Mouse (Mus musculus) heart, embryonic 10.5 days (tissue): ENCODE measurements at regions not wholly inside any gene's neighbourhood (a gene's known extent, or its start where the extent isn't known, plus 50 kb on each side); places are given as distances from the start of the nearest gene placed in this dataset.

ENCODE experiments used
- DNase-seq: peaks from one replicate; pipeline ENCODE4 v3.0.0-alpha.2; 2017; ENCODE audit warnings: low spot score
- H3K27ac ChIP-seq: fragments of 300-500 bp; sonication (generic); 2 replicates; pipeline ENCODE4 v1.5.1; 2016; ENCODE audit warnings: mild to moderate bottlenecking
- H3K27me3 ChIP-seq: fragments of 300-500 bp; sonication (generic); 2 replicates; pipeline ENCODE4 v1.6.1; 2016; ENCODE audit warnings: mild to moderate bottlenecking; ENCODE audit not compliant: poor library complexity, insufficient read depth, severe bottlenecking
- H3K36me3 ChIP-seq: fragments of 300-500 bp; sonication (generic); 2 replicates; pipeline ENCODE4 v1.6.1; 2016; ENCODE audit warnings: mild to moderate bottlenecking, moderate library complexity
- H3K4me1 ChIP-seq: fragments of 300-500 bp; sonication (generic); 2 replicates; pipeline ENCODE4 v1.6.1; 2016; ENCODE audit warnings: mild to moderate bottlenecking
- H3K4me3 ChIP-seq: fragments of 300-500 bp; sonication (generic); 2 replicates; pipeline ENCODE4 v1.5.1; 2016; ENCODE audit warnings: mild to moderate bottlenecking, moderate library complexity
- H3K9me3 ChIP-seq: fragments of 300-500 bp; sonication (generic); 2 replicates; pipeline ENCODE4 v1.6.1; 2016; ENCODE audit warnings: mild to moderate bottlenecking, moderate library complexity
- WGBS: fragments of 180-500 bp; shearing (Covaris S2); methylation state at CpG from one replicate; pipeline ENCODE4 v1.1.7; 2016; 5-methylcytosine and 5-hydroxymethylcytosine counted together

DNA sequence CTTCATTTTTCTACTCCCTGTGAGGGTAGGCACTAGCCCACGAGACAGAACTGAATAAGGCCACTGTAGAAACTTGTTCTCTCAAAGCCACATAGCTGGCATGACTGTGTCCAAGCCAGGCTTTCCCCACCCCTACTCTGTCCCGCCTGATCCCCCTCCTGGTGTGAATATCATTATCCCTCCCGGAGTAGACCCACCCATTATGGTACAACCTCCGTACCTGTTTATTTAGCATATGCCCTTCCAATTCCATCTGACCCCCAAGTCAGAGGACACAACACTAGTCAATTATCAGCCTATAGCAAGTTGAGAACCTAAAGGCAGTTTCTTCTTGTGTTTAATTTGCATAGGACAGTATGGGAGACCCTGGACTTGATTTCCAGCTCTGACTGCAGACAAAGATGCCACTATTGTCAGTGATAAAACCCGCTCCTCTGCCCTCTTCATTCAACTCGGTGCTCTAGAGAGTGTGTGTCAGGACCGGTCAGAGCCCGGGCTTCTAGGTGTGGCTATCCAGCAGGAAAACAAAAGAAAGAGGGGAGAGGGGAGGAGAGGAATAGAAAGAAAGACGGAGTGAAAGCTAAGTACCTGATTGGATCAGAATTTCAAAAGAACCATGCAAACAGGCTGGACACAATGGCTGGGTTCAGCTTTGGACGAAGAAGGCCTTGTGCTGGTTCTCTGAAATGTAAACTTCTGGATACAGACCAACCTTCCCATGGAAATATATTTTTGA is 115.1 kb upstream of the Med13l start:
- H3K36me3 ChIP-seq: no peaks in the 10 kb centered on the region
- peaks cover 16% of the 10 kb centered on the region for H3K27me3 ChIP-seq
- no peaks in the 10 kb centered on the region for H3K9me3 ChIP-seq
- no peak overlapping the region for H3K27ac ChIP-seq
- no peak overlapping the region for H3K4me3 ChIP-seq
- 35% methylated on average over 10 of the region's 10 CpGs for WGBS
- H3K4me1 ChIP-seq: peaks cover 19% of the 10 kb centered on the region
- no peak for DNase-seq

DNA sequence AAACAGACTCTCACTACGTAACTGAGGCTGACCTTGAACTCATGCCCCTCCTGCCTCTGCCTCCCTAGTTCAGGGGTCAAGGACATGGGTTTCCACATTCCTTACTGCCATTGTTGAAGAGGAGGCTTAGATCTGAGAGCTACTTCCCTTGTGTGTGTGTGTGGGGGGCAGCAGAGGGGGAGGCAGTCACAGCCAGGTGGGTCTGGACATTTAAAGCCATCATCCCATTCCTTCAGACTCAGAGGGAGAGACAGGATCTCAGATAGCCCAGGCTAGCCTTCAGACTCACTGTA is 114.5 kb upstream of the Med13l start:
- Histone ChIP-seq H3K27me3 (peaks cover 14% of the 10 kb centered on the region), H3K4me3 (no peak overlapping the region), H3K4me1 (peaks cover 19% of the 10 kb centered on the region), H3K36me3 (no peaks in the 10 kb centered on the region), H3K9me3 (no peaks in the 10 kb centered on the region), H3K27ac (no peak overlapping the region)
- WGBS: 92% methylated on average over 1 of the region's 1 CpGs
- no peak for DNase-seq

DNA sequence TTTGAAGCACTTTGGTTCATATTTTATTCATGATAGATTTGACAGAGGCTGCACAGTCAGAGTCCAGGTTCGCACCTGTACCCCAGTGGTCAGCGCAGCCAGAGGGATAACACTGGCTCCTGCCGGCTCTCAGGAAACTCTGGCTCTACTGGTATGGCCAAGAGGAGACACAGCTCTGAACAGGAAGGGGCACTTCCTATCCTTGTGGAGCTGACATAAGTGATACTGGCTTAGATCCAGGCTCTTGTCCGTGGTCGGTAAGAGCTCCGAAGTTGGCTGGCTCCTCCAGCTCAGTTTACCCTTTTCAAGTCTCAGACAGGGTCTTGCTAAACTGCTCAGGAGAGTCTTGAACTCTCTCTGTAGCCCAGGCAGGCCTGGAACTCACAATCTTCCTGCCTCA is 113.6 kb upstream of the Med13l start:
- 65% methylated on average over 6 of the region's 6 CpGs for WGBS
- Histone ChIP-seq H3K4me1 (peaks cover 19% of the 10 kb centered on the region), H3K27me3 (peaks cover 14% of the 10 kb centered on the region), H3K27ac (peak overlapping the region; percentile 16; the same call in 1 of the 2 replicates), H3K36me3 (no peaks in the 10 kb centered on the region), H3K9me3 (no peaks in the 10 kb centered on the region), H3K4me3 (no peak overlapping the region)
- DNase-seq: no peak

DNA sequence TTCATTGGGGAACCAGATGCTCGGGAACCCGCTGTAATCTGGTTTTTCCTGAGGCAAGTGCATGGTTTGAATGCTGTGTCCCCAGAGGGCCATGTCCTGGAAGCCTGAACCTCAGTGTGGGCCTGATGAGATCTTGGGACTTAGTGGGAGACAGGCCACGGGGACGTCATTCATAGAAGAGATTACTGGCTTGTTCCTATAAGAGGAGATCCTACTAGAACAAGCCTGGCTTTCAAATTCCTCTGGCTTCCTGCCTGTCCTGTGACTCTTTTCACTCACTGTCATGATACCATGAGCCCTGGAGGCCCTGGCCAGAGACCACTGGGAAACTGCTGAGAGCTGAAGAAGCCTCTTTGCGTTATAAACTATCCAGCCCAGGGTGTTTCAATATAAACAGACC is 113.1 kb upstream of the Med13l start:
- Histone ChIP-seq H3K9me3 (no peaks in the 10 kb centered on the region), H3K4me3 (no peak overlapping the region), H3K4me1 (peaks cover 19% of the 10 kb centered on the region), H3K27ac (peak overlapping the region; percentile 16; the same call in 1 of the 2 replicates), H3K36me3 (no peaks in the 10 kb centered on the region), H3K27me3 (peaks cover 14% of the 10 kb centered on the region)
- DNase-seq: no peak
- WGBS: 47% methylated on average over 5 of the region's 5 CpGs

DNA sequence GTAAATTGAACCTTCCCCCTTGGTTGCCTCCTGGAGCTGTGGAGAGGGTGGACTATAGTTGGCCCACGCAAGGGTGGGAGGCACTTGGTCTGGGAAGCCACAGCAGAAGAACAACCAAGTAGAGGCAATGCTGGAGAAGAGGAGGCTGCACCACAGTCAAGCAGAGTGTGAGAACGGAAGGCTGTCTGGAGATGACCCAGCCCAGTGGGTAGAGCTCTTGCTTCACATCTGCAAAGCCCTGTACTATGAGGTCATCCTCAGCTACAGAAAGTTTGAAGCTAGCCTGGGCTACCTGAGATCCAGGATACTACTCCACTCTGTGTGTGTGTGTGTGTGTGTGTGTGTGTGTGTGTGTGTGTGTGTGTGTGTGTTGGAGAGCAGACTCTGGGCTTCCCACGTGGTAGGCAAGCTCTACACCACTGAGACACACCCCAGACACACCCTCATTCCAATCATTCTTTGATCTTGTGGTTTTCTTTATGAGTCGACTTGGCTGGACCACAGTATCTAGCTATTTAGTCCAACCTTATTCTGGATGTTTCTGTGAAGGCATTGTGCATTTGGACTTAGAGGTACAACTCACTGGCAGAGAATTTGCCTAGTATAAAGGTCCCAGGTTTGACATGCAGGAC is 111.5 kb upstream of the Med13l start:
- H3K36me3 ChIP-seq: no peaks in the 10 kb centered on the region
- WGBS: 54% methylated on average over 4 of the region's 4 CpGs
- peaks cover 19% of the 10 kb centered on the region for H3K4me1 ChIP-seq
- H3K27ac ChIP-seq: no peak overlapping the region
- H3K9me3 ChIP-seq: no peaks in the 10 kb centered on the region
- peaks cover 9% of the 10 kb centered on the region for H3K27me3 ChIP-seq
- no peak overlapping the region for H3K4me3 ChIP-seq
- DNase-seq: no peak

- Histone ChIP-seq H3K36me3 (no peaks in the 10 kb centered on the region), H3K27ac (no peak overlapping the region), H3K4me3 (no peak overlapping the region), H3K27me3 (peaks cover 8% of the 10 kb centered on the region), H3K9me3 (no peaks in the 10 kb centered on the region), H3K4me1 (peaks cover 15% of the 10 kb centered on the region)
- 80% methylated on average over 4 of the region's 4 CpGs for WGBS
- DNase-seq: no peak
Observed at GRCm38 (mm10) chr5:118449893-118450292, 110.6 kb upstream of the Med13l start.

DNA sequence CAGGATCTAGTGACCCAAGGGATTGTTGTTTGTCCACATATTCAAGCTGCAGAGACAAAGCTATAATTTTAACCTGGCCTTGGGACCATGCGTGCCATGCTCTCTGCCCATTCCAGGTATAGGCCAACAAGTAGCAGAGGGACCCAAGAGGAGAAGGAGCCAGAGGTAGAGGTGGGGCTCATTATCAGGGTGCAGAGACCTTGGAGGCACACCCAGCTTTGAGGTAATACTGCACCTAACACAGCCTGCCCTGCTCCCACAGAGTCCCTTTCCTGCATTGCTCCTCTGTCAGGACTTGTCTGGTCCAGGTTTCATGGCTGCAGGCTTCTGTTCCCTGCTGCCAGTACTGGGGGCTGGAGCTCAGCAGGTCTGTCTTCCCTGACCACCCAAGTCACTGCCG is 108.4 kb upstream of the Med13l start:
- Histone ChIP-seq H3K9me3 (no peaks in the 10 kb centered on the region), H3K27me3 (no peaks in the 10 kb centered on the region), H3K4me1 (peaks cover 3% of the 10 kb centered on the region; the same call in 1 of the 2 replicates), H3K27ac (no peak overlapping the region), H3K4me3 (no peak overlapping the region), H3K36me3 (no peaks in the 10 kb centered on the region)
- DNase-seq: no peak
- 73% methylated on average over 2 of the region's 2 CpGs for WGBS

- 98% methylated on average over 1 of the region's 1 CpGs for WGBS
- no peak for DNase-seq
- Histone ChIP-seq H3K36me3 (no peaks in the 10 kb centered on the region), H3K27me3 (peaks cover 5% of the 10 kb centered on the region; the same call in 1 of the 2 replicates), H3K4me1 (peaks cover 5% of the 10 kb centered on the region), H3K27ac (no peak overlapping the region), H3K9me3 (no peaks in the 10 kb centered on the region), H3K4me3 (no peak overlapping the region)
Observed at GRCm38 (mm10) chr5:118454096-118454495, 106.4 kb upstream of the Med13l start.

DNA sequence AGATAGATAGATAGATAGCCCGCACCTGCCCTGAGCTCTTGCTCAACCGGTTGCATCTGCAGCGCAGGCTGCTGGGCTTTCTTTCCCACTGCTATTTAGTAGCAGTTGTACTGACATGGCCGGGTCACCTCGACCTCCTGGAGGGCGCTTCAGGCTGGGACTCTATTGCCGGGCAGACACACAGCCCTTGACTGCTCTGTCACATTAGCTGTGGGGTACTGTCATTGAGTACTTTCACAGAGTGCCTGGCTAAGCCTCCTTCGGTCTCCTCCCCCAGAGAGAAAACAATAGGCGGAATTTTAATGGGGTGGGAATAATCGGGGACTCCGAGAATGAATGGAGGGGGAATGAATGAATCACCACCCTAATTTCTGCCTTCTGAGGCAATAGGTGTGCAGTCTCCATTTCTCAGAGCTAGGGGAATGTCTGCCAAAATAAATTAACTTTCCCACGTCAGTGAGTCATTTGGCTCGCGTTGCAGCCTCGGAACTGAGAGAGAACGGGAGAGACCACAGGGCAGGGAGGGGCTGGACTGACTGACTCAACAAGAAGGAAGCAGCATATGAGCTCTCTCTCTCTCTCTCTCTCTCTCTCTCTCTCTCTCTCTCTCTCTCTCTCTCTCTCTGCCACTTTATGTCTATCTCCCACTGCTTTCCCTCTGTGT is 101.6 kb upstream of the Med13l start:
- no peaks in the 10 kb centered on the region for H3K36me3 ChIP-seq
- H3K27me3 ChIP-seq: peaks cover 23% of the 10 kb centered on the region
- peak; percentile 86 for DNase-seq
- peaks cover 27% of the 10 kb centered on the region for H3K4me1 ChIP-seq
- WGBS: 6% methylated on average over 16 of the region's 16 CpGs
- H3K9me3 ChIP-seq: no peaks in the 10 kb centered on the region
- H3K4me3 ChIP-seq: peak overlapping the region; percentile 56
- H3K27ac ChIP-seq: peak overlapping the region; percentile 71; the same call in 1 of the 2 replicates

DNA sequence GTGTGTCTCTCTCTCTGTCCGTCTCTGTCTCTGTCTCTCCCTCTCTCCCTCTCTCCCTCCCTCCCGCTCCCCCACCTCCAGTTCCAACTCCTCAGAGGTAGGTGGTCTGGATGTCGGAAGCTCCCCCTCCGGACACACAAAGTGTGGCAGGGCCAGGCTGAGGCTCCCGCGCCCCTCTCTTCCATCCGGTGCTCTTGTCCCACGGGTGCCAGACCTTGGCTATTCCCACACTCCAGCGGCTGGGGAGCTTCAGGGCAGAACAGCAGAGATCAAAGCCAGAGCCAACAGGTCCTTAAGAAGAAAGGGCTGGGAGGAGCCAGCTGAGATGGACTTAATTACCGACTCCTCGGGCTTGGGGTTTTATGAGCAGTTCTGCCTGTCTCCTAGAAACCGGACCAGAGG is 101.1 kb upstream of the Med13l start:
- WGBS: under 1% methylated on average over 12 of the region's 12 CpGs

GRCm38 (mm10) chr5:118461967-118462366 is 98.5 kb upstream of the Med13l start:
- H3K36me3 ChIP-seq: no peaks in the 10 kb centered on the region
- DNase-seq: no peak
- peaks cover 56% of the 10 kb centered on the region for H3K4me1 ChIP-seq
- H3K9me3 ChIP-seq: no peaks in the 10 kb centered on the region
- no peak overlapping the region for H3K4me3 ChIP-seq
- WGBS: 53% methylated on average over 4 of the region's 4 CpGs
- peaks cover 29% of the 10 kb centered on the region for H3K27me3 ChIP-seq
- H3K27ac ChIP-seq: no peak overlapping the region

More for the DNA sequence above, 101.1 kb upstream of the Med13l start:
- Histone ChIP-seq H3K27me3 (peaks cover 26% of the 10 kb centered on the region), H3K4me3 (peak overlapping the region; percentile 56), H3K27ac (peak overlapping the region; percentile 71; the same call in 1 of the 2 replicates), H3K36me3 (no peaks in the 10 kb centered on the region), H3K4me1 (peaks cover 32% of the 10 kb centered on the region), H3K9me3 (no peaks in the 10 kb centered on the region)
- no peak for DNase-seq

- 4% methylated on average over 21 of the region's 22 CpGs for WGBS
- Histone ChIP-seq H3K9me3 (no peaks in the 10 kb centered on the region), H3K36me3 (no peaks in the 10 kb centered on the region), H3K4me3 (peak overlapping the region; percentile 56), H3K27ac (peak overlapping the region; percentile 87), H3K4me1 (peaks cover 42% of the 10 kb centered on the region), H3K27me3 (peaks cover 23% of the 10 kb centered on the region)
- peak; percentile 86 for DNase-seq
Observed at GRCm38 (mm10) chr5:118464931-118465801, 95.3 kb upstream of the Med13l start.
